Comparison of ENCODE assay signal across 10 mouse cellular contexts in genomic region chr12:50698613-50699442, GRCm38 (mm10). TPM values are rescaled to one million over a fixed set of nuclear protein-coding genes. Genes with fewer than 3 reads are reported as not detected.
DNase-seq lines count a peak whose midpoint lies in the region; ATAC-seq and TF ChIP-seq lines count a peak whose summit lies in the region.
"Had no signal": no experiment of that assay in that cellular context is flagged by ENCODE, and none has a peak within 500 bp of the region (broad histone marks: within the 10 kb centered on the region; RNA-seq: fewer than 3 reads in every experiment).

No protein-coding gene starts in this region.

- TF ChIP-seq CTCF in gastrocnemius, adult 2 months (IDR thresholded peaks at IDR 0.05), result no peak

- no peaks in the 10 kb centered on the region for H3K4me1 ChIP-seq in embryonic facial prominence, embryonic 11.5 days (ENCODE audit: control insufficient read depth, insufficient read depth, low read length)

- no peak overlapping the region for H3K27ac ChIP-seq in embryonic facial prominence, embryonic 11.5 days (replicated peaks; ENCODE audit: low read depth, low read length)
- H3K27ac ChIP-seq in gastrocnemius, adult 2 months, result no peak overlapping the region
- H3K27ac ChIP-seq: left cerebral cortex, adult 2 months had no signal

- H3K4me2 ChIP-seq in embryonic facial prominence, embryonic 11.5 days (ENCODE audit: low read depth, low read length), result no peak overlapping the region

- no peaks in the 10 kb centered on the region for H3K9me3 ChIP-seq in embryonic facial prominence, embryonic 11.5 days (replicated peaks; ENCODE audit: control insufficient read depth, low read length)

- H3K4me3 ChIP-seq in embryonic facial prominence, embryonic 11.5 days (ENCODE audit: low read depth, low read length), result no peak overlapping the region
- H3K4me3 ChIP-seq in gastrocnemius, adult 2 months, result no peak overlapping the region
- H3K4me3 ChIP-seq: left cerebral cortex, adult 2 months had no signal

- H3K36me3 ChIP-seq in embryonic facial prominence, embryonic 11.5 days (replicated peaks; ENCODE audit: control insufficient read depth, insufficient read depth, low read depth, low read length), result no peaks in the 10 kb centered on the region

- 0 out of 2 replicates have a peak, but pooled peaks have one; percentile 23 for ATAC-seq in embryonic facial prominence, embryonic 11.5 days (replicated peaks; ENCODE audit: insufficient number of reproducible peaks, low FRiP score, low TSS enrichment, low read depth)

- no peak overlapping the region for H3K9ac ChIP-seq in embryonic facial prominence, embryonic 11.5 days (replicated peaks; ENCODE audit: low read length)

- WGBS in embryonic facial prominence, embryonic 11.5 days, result 35% methylated on average over 5 of the region's 5 CpGs

- H3K27me3 ChIP-seq in embryonic facial prominence, embryonic 11.5 days (ENCODE audit: control insufficient read depth, insufficient read depth, low read length), result no peaks in the 10 kb centered on the region

- intact Hi-C loops in left cerebral cortex, postnatal 4 days (cut with DNase I), result loop anchor here (5.0 to 10.0 kb wide), 3 partner anchors 387 to 1327 kb away; no protein-coding TSS in a partner anchor
- intact Hi-C loops in gastrocnemius, adult 2 months (cut with DNase I), result no loop called here

- peak; percentile 7 for DNase-seq in left cerebral cortex, adult 11 months (ENCODE audit: low spot score)
- no peak for DNase-seq in left cerebral cortex, postnatal 4 days
- DNase-seq in embryonic facial prominence, embryonic 11.5 days (ENCODE audit: low spot score), result peak; percentile 28
- peak; percentile 4 for DNase-seq in forelimb bud, embryonic 11.5 days (ENCODE audit: low read depth, low spot score)
- peak; percentile 59 for DNase-seq in lung, postnatal 36 days
- no peak for DNase-seq in thymus, postnatal 25 days
- no peak for DNase-seq in gastrocnemius, adult 2 months
- DNase-seq: heart, postnatal 14 days; midbrain, embryonic 14.5 days had no signal

RNA-seq across cellular contexts. Expression of gene Prkd1, which starts 49.9 kb away (rescaled TPM):
- 10 to 100 TPM in 1 of 2 experiments, 1 to 10 TPM in 1; 9.4 to 10.2 TPM for total RNA-seq in left cerebral cortex, postnatal 4 days (2021)
- polyA plus RNA-seq in embryonic facial prominence, embryonic 11.5 days (2014; fragmentation: Nextera tagmentation; extraction: Ambion mirVana), result 6.7 and 7.3 TPM in 2 replicates
- total RNA-seq in gastrocnemius, adult 2 months (2021), result 1 to 10 TPM; 2.1 to 2.6 TPM

Comparison
In these comparisons a context has a peak if more than half of its experiments do, and no peak if none do; other contexts are left out.
1. DNase-seq: peak in left cerebral cortex, adult 11 months (single experiment), embryonic facial prominence, embryonic 11.5 days (single experiment), forelimb bud, embryonic 11.5 days (single experiment) and lung, postnatal 36 days (single experiment); none in left cerebral cortex, postnatal 4 days (single experiment), thymus, postnatal 25 days (single experiment) and gastrocnemius, adult 2 months (single experiment).